Mouse (Mus musculus) lung, adult 2 months (tissue): ENCODE data around the gene Dbi.

Source experiments
- CTCF ChIP-seq: fragments of 200-500 bp; IDR thresholded peaks from 2 replicates; pipeline ENCODE4 v1.5.1; 2011; ENCODE audit warnings: mild to moderate bottlenecking, low read length, control low read depth; ENCODE audit not compliant: insufficient read depth
- POLR2A ChIP-seq: fragments of 200-500 bp; IDR thresholded peaks from 2 replicates; pipeline ENCODE4 v1.6.1; 2011; ENCODE audit warnings: low read depth, mild to moderate bottlenecking, control low read depth, low read length, borderline replicate concordance; ENCODE audit errors: extremely low read depth

DNA sequence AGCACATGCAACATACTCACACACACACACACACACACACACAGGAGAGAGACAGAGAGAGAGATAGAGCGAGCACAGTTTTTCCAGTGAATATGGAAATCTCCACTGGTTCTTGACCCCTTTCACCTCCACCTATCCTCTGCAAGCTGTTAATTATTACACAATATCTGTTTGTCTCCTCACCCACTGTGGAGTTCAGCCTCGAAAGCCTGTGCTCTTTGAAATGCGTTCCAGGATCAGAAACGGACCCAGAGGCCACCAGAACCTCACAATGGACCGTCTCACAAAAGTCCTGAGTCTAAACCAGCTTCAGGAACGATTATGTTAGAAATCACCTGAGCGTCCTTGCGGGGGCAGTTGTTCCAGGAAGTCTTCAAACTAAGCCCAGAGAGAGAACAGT is 54.7 kb downstream of the Dbi start:
- no peak for TF ChIP-seq POLR2A
- TF ChIP-seq CTCF, result no peak
